Mouse (Mus musculus): ENCODE data around the gene Tctn1.

- TF ChIP-seq POLR2A (IDR thresholded peaks at IDR 0.05; ENCODE audit: control insufficient read depth, extremely low read depth, insufficient read depth, low read length, poor library complexity) = no peak
- TF ChIP-seq CTCF (IDR thresholded peaks at IDR 0.05; ENCODE audit: borderline replicate concordance, control insufficient read depth, extremely low read depth, insufficient read depth, low read length, poor library complexity) = no peak
Observed at GRCm38 (mm10) chr5:122190465-122190864, 73.8 kb downstream of the Tctn1 start.

Measured in thymus, adult 2 months (tissue).